Mouse (Mus musculus): Measurements from ENCODE around the gene Fastk. TPM values are rescaled to one million over a fixed set of nuclear protein-coding genes. Genes with fewer than 3 reads are reported as not detected.

The Fastk gene
- total and polyA plus RNA-seq, 3 experiments, result 36.2 to 286 (median 95.9) TPM

DNA sequence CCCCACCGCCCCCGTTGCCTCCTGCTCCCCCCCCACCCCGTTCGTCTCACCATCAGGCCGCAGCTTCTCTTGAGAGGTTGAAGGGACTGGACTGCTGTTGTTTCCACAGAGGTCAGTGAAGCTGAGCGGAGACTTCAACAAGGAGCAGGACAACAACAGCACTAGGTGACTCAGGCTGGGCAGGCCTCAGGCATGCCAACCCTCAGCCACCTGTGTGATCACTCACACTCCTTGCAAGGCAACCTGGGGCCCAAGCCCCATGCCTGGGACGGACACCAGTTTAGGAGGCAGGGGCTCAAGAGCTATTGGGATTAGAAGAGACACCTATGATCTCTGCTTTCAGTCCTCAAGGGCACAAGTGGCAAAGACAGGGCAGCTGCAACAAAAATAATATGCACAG lies 53.2 kb downstream of the Fastk start, which contains the start of gene Atg9b:
Gene Atg9b (minus strand): TSS at position 280 of the 400 bp plus-strand sequence.
- Histone ChIP-seq H3K4me3 (ENCODE audit: low read depth, low read length) (no peak within 1 kb of the TSS), H3K27me3 (ENCODE audit: insufficient read depth, low read length) (peaks cover 15% of the 10 kb centered on the region), H3K4me1 (ENCODE audit: insufficient read depth, low read depth, low read length) (peaks cover 70% of the 10 kb centered on the region), H3K9me3 (replicated peaks) (peaks cover 13% of the 10 kb centered on the region), H3K36me3 (replicated peaks) (peaks cover 10% of the 10 kb centered on the region)
- ATAC-seq (ENCODE audit: extremely low read depth, insufficient number of reproducible peaks, low FRiP score, poor library complexity, severe bottlenecking), result no peak
- no peak for TF ChIP-seq TAL1 (conservative IDR thresholded peaks at IDR 0.05; ENCODE audit: low read depth, low read length)
- TF ChIP-seq CTCF (IDR thresholded peaks at IDR 0.05; ENCODE audit: low read depth, low read length), result no peak
- no peak for TF ChIP-seq GATA2 (IDR thresholded peaks at IDR 0.05; ENCODE audit: borderline replicate concordance, low read depth, low read length)
- TF ChIP-seq POLR2AphosphoS5 (IDR thresholded peaks at IDR 0.05; ENCODE audit: insufficient replicate concordance, low read depth, low read length), result no peak
- TF ChIP-seq GATA1 (IDR thresholded peaks at IDR 0.05; ENCODE audit: borderline replicate concordance, low read length), result no peak
- DNase-seq (ENCODE audit: low spot score), result no peak

DNA sequence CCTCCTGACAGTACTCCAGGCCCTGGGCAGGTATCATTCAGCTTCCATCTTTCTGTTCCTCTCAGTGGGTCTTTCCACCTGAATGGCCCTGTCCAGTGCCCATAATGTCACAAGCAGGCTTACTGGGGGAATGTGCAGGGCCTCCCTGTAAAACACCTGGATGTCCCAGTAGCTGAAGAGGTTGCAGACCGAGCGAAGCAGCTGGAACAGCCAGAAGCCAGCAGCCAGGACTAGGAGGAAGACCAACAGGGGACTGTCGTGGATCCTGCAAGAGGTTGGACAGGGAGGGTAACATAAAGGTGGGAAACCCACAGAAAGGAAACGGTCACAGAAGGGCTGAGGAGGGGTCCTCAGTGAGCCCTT lies 55.4 kb downstream of the Fastk start:
- no peak for ATAC-seq (ENCODE audit: extremely low read depth, insufficient number of reproducible peaks, low FRiP score, poor library complexity, severe bottlenecking)
- Histone ChIP-seq H3K9me3 (replicated peaks) (peaks cover 13% of the 10 kb centered on the region), H3K27me3 (ENCODE audit: insufficient read depth, low read length) (peaks cover 20% of the 10 kb centered on the region), H3K4me1 (ENCODE audit: insufficient read depth, low read depth, low read length) (peaks cover 71% of the 10 kb centered on the region), H3K36me3 (replicated peaks) (peaks cover 2% of the 10 kb centered on the region), H3K4me3 (ENCODE audit: low read depth, low read length) (peak overlapping the region; percentile 42; the same call in 1 of the 2 replicates)
- DNase-seq (ENCODE audit: low spot score), result no peak
- no peak for TF ChIP-seq POLR2AphosphoS5 (IDR thresholded peaks at IDR 0.05; ENCODE audit: insufficient replicate concordance, low read depth, low read length)
- TF ChIP-seq TAL1 (conservative IDR thresholded peaks at IDR 0.05; ENCODE audit: low read depth, low read length), result no peak

DNA sequence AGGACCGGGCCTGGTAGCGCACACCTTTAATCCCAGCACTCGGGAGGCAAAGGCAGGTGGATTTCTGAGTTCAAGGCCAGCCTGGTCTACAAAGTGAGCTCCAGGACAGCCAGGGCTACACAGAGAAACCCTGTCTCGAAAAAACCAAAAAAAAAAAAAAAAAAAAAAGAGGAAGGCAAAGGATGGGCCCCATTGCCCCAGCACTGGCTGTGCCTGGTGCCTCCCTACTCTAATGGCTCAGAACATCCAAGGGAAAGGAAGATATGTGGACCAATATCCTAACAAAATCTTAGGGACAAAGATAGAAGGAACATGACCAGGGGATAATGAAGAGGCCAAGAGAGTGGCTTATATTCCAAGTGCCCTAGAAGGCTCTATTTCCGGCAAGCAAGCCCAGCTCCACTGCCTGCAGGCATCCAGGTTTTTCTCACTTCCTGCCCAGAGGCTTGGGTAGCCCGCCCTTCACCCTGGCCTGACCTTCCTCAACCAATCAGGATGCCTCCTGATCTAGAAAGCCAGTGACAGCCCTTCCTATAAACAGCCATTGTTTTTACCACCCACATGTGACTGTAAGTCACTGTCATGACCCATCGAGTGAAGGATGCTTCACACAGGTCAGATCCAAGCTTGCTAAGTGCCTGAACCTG lies 56.0 kb downstream of the Fastk start:
- H3K36me3 ChIP-seq (replicated peaks), result peaks cover 2% of the 10 kb centered on the region
- H3K27me3 ChIP-seq (ENCODE audit: insufficient read depth, low read length), result peaks cover 20% of the 10 kb centered on the region
- no peak for TF ChIP-seq CTCF (IDR thresholded peaks at IDR 0.05; ENCODE audit: low read depth, low read length)
- TF ChIP-seq TAL1 (conservative IDR thresholded peaks at IDR 0.05; ENCODE audit: low read depth, low read length), result no peak
- no peak for TF ChIP-seq GATA2 (IDR thresholded peaks at IDR 0.05; ENCODE audit: borderline replicate concordance, low read depth, low read length)
- TF ChIP-seq GATA1 (IDR thresholded peaks at IDR 0.05; ENCODE audit: borderline replicate concordance, low read length), result no peak
- no peak for TF ChIP-seq POLR2AphosphoS5 (IDR thresholded peaks at IDR 0.05; ENCODE audit: insufficient replicate concordance, low read depth, low read length)
- peaks cover 13% of the 10 kb centered on the region for H3K9me3 ChIP-seq (replicated peaks)
- peaks cover 75% of the 10 kb centered on the region for H3K4me1 ChIP-seq (ENCODE audit: insufficient read depth, low read depth, low read length)
- DNase-seq (ENCODE audit: low spot score) (peak; percentile 89), ATAC-seq (ENCODE audit: extremely low read depth, insufficient number of reproducible peaks, low FRiP score, poor library complexity, severe bottlenecking) (peak; percentile 54)
- peak overlapping the region; percentile 42; the same call in 1 of the 2 replicates for H3K4me3 ChIP-seq (ENCODE audit: low read depth, low read length)

Other genes with a start within 250 kb of the Fastk start
- gene Kcnh2, start 93.7 kb downstream of the Fastk start, total RNA-seq (2014; fragmentation: Nextera tagmentation), result 3.3 and 6.8 TPM in 2 replicates
- 1.0 and 1.3 TPM in 2 replicates for gene Kcnh2, start 93.7 kb downstream of the Fastk start, total RNA-seq (2017)
- gene Kcnh2, start 93.7 kb downstream of the Fastk start, polyA plus RNA-seq (2012), result 12.6 and 15.1 TPM in 2 replicates
- gene Nos3, start 80.5 kb downstream of the Fastk start, total RNA-seq (2014; fragmentation: Nextera tagmentation), result 0.23 and 0.58 TPM in 2 replicates
- 0.17 and 0.22 TPM in 2 replicates for gene Nos3, start 80.5 kb downstream of the Fastk start, total RNA-seq (2017)
- 0.07 and 0.09 TPM in 2 replicates for gene Nos3, start 80.5 kb downstream of the Fastk start, polyA plus RNA-seq (2012)
- not detected in 2 replicates for gene Atg9b, start 53.1 kb downstream of the Fastk start, total RNA-seq (2014; fragmentation: Nextera tagmentation)
- gene Atg9b, start 53.1 kb downstream of the Fastk start, total RNA-seq (2017), result 0.06 and 0.11 TPM in 2 replicates
- 0.15 TPM in 2 replicates for gene Atg9b, start 53.1 kb downstream of the Fastk start, polyA plus RNA-seq (2012)
- gene Abcb8, start 51.6 kb downstream of the Fastk start, total RNA-seq (2014; fragmentation: Nextera tagmentation), result 13.5 and 17.7 TPM in 2 replicates
- gene Abcb8, start 51.6 kb downstream of the Fastk start, total RNA-seq (2017), result 15.4 and 20.4 TPM in 2 replicates
- gene Abcb8, start 51.6 kb downstream of the Fastk start, polyA plus RNA-seq (2012), result 43.6 and 44.0 TPM in 2 replicates
- gene Asic3, start 31.9 kb downstream of the Fastk start, total RNA-seq (2014; fragmentation: Nextera tagmentation), result not detected in 2 replicates
- gene Asic3, start 31.9 kb downstream of the Fastk start, total RNA-seq (2017), result 0.05 TPM in 1 of 2 replicates, not detected in the other
- 0.06 TPM in 1 of 2 replicates, not detected in the other for gene Asic3, start 31.9 kb downstream of the Fastk start, polyA plus RNA-seq (2012)
- 14.3 and 19.1 TPM in 2 replicates for gene Cdk5, start 21.8 kb downstream of the Fastk start, total RNA-seq (2014; fragmentation: Nextera tagmentation)
- 26.6 and 28.1 TPM in 2 replicates for gene Cdk5, start 21.8 kb downstream of the Fastk start, total RNA-seq (2017)
- gene Cdk5, start 21.8 kb downstream of the Fastk start, polyA plus RNA-seq (2012), result 9.8 and 12.7 TPM in 2 replicates
- 24.7 and 42.1 TPM in 2 replicates for gene Slc4a2, start 21.4 kb downstream of the Fastk start, total RNA-seq (2014; fragmentation: Nextera tagmentation)
- gene Slc4a2, start 21.4 kb downstream of the Fastk start, total RNA-seq (2017), result 25.5 and 30.5 TPM in 2 replicates
- gene Slc4a2, start 21.4 kb downstream of the Fastk start, polyA plus RNA-seq (2012), result 17.4 and 20.0 TPM in 2 replicates
- 11.1 and 14.3 TPM in 2 replicates for gene Tmub1, start 2.6 kb upstream of the Fastk start, total RNA-seq (2014; fragmentation: Nextera tagmentation)
- gene Tmub1, start 2.6 kb upstream of the Fastk start, total RNA-seq (2017), result 13.3 and 16.1 TPM in 2 replicates
- gene Tmub1, start 2.6 kb upstream of the Fastk start, polyA plus RNA-seq (2012), result 36.3 and 38.1 TPM in 2 replicates
- 22.0 and 26.3 TPM in 2 replicates for gene Agap3, start 6.9 kb upstream of the Fastk start, total RNA-seq (2014; fragmentation: Nextera tagmentation)
- 30.3 and 32.8 TPM in 2 replicates for gene Agap3, start 6.9 kb upstream of the Fastk start, total RNA-seq (2017)
- gene Agap3, start 6.9 kb upstream of the Fastk start, polyA plus RNA-seq (2012), result 133 and 147 TPM in 2 replicates
- gene Gbx1, start 81.9 kb upstream of the Fastk start, total RNA-seq (2014; fragmentation: Nextera tagmentation), result not detected in 2 replicates
- gene Gbx1, start 81.9 kb upstream of the Fastk start, total RNA-seq (2017), result 0.12 TPM in 1 of 2 replicates, not detected in the other
- gene Gbx1, start 81.9 kb upstream of the Fastk start, polyA plus RNA-seq (2012), result 0.01 and 0.02 TPM in 2 replicates
- not detected in 2 replicates for gene Asb10, start 95.7 kb upstream of the Fastk start, total RNA-seq (2014; fragmentation: Nextera tagmentation)
- not detected in 2 replicates for gene Asb10, start 95.7 kb upstream of the Fastk start, total RNA-seq (2017)
- gene Asb10, start 95.7 kb upstream of the Fastk start, polyA plus RNA-seq (2012), result 0.04 TPM in 1 of 2 replicates, not detected in the other
- not detected in 2 replicates for gene 4931409K22Rik, start 111.5 kb upstream of the Fastk start, total RNA-seq (2014; fragmentation: Nextera tagmentation)
- 0.06 TPM in 1 of 2 replicates, not detected in the other for gene 4931409K22Rik, start 111.5 kb upstream of the Fastk start, total RNA-seq (2017)
- gene 4931409K22Rik, start 111.5 kb upstream of the Fastk start, polyA plus RNA-seq (2012), result not detected in 2 replicates
- gene Abcf2, start 132.2 kb upstream of the Fastk start, total RNA-seq (2014; fragmentation: Nextera tagmentation), result 54.2 and 58.8 TPM in 2 replicates
- 89.5 and 94.6 TPM in 2 replicates for gene Abcf2, start 132.2 kb upstream of the Fastk start, total RNA-seq (2017)
- gene Abcf2, start 132.2 kb upstream of the Fastk start, polyA plus RNA-seq (2012), result 68.5 and 81.4 TPM in 2 replicates
- 5.9 and 15.8 TPM in 2 replicates for gene Chpf2, start 141.5 kb upstream of the Fastk start, total RNA-seq (2014; fragmentation: Nextera tagmentation)
- 7.3 and 14.9 TPM in 2 replicates for gene Chpf2, start 141.5 kb upstream of the Fastk start, total RNA-seq (2017)
- gene Chpf2, start 141.5 kb upstream of the Fastk start, polyA plus RNA-seq (2012), result 19.9 and 28.5 TPM in 2 replicates
- not detected in 2 replicates for gene Smarcd3, start 179.1 kb upstream of the Fastk start, total RNA-seq (2014; fragmentation: Nextera tagmentation)
- gene Smarcd3, start 179.1 kb upstream of the Fastk start, total RNA-seq (2017), result 0.06 and 0.22 TPM in 2 replicates
- 0.12 TPM in 1 of 2 replicates, not detected in the other for gene Smarcd3, start 179.1 kb upstream of the Fastk start, polyA plus RNA-seq (2012)
- gene Nub1, start 240.2 kb upstream of the Fastk start, total RNA-seq (2014; fragmentation: Nextera tagmentation), result 40.8 and 44.7 TPM in 2 replicates
- 56.3 and 58.6 TPM in 2 replicates for gene Nub1, start 240.2 kb upstream of the Fastk start, total RNA-seq (2017)
- gene Nub1, start 240.2 kb upstream of the Fastk start, polyA plus RNA-seq (2012), result 25.8 and 28.8 TPM in 2 replicates

Data from G1E (cell line).